Mouse (Mus musculus) midbrain, embryonic 12.5 days (tissue): ENCODE data around the gene Gemin7. TPM values are rescaled to one million over a fixed set of nuclear protein-coding genes. Genes with fewer than 3 reads are reported as not detected.

Experiments used
- ATAC-seq: fragments of 200-750 bp; cut with Nextera tagmentation; 2 replicates; pipeline ENCODE4 v1.8.0; 2017; ENCODE audit warnings: low read depth, moderate TSS enrichment, moderate library complexity; ENCODE audit not compliant: low FRiP score
- H3K27ac ChIP-seq: fragments of 300-500 bp; sonication (generic); replicated peaks from 2 replicates; pipeline ENCODE4 v1.5.1; 2016; ENCODE audit warnings: mild to moderate bottlenecking
- H3K27me3 ChIP-seq: fragments of 300-500 bp; sonication (generic); 2 replicates; pipeline ENCODE4 v1.6.1; 2016; ENCODE audit warnings: mild to moderate bottlenecking
- H3K36me3 ChIP-seq: fragments of 300-500 bp; sonication (generic); 2 replicates; pipeline ENCODE4 v1.6.1; 2016
- H3K4me1 ChIP-seq: fragments of 300-500 bp; sonication (generic); 2 replicates; pipeline ENCODE4 v1.6.1; 2016
- H3K4me2 ChIP-seq: fragments of 300-500 bp; sonication (generic); replicated peaks from 2 replicates; pipeline ENCODE4 v1.6.1; 2016; ENCODE audit warnings: mild to moderate bottlenecking, moderate library complexity
- H3K4me3 ChIP-seq: fragments of 300-500 bp; sonication (generic); 2 replicates; pipeline ENCODE4 v1.5.1; 2016; ENCODE audit warnings: mild to moderate bottlenecking
- H3K9ac ChIP-seq: fragments of 300-500 bp; sonication (generic); replicated peaks from 2 replicates; pipeline ENCODE4 v1.6.1; 2016; ENCODE audit warnings: mild to moderate bottlenecking, moderate library complexity
- H3K9me3 ChIP-seq: fragments of 300-500 bp; sonication (generic); 2 replicates; pipeline ENCODE4 v1.6.1; 2016; ENCODE audit warnings: mild to moderate bottlenecking
- WGBS: fragments of 180-500 bp; shearing (Covaris S2); methylation state at CpG from one replicate; pipeline ENCODE4 v1.1.7; 2016; 5-methylcytosine and 5-hydroxymethylcytosine counted together
- polyA plus RNA-seq: library from polyadenylated mRNA; unstranded; fragments of >200 nt; fragmentation: Nextera tagmentation; extraction: Ambion mirVana; gene quantifications from 2 replicates; pipeline ENCODE4 v1.2.1, GENCODE M21; 2016

Gene Gemin7
- polyA plus RNA-seq, 1 experiment from 2014 or later, result 132 TPM

DNA sequence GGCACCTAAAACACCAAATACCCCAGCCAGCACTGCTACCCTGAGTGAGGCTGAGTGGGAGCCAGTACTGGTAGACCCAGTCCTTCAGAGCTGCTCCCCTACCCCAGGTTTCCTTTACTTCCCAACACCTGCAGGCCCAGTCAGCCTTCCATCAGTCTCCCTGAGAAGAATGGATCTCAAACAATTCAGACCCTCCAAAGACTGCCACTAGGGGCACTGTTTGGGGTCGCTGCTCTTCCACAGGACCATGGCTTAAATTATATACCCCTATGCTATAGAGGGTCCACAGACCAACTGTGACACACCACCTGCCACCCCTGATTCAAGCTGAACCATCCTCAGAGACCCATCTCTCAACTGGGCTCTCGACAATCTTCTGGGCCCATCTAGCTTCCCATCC lies 18.4 kb downstream of the Gemin7 start:
- Histone ChIP-seq H3K4me1 (peaks cover 49% of the 10 kb centered on the region), H3K4me2 (peak overlapping the region; percentile 99), H3K36me3 (peaks cover 33% of the 10 kb centered on the region), H3K9me3 (no peaks in the 10 kb centered on the region), H3K27ac (no peak overlapping the region), H3K4me3 (0 out of 2 replicates have a peak overlapping the region, but pooled peaks have one; percentile 5), H3K9ac (no peak overlapping the region), H3K27me3 (no peaks in the 10 kb centered on the region)
- ATAC-seq, result no peak
- 52% methylated on average over 2 of the region's 2 CpGs for WGBS

DNA sequence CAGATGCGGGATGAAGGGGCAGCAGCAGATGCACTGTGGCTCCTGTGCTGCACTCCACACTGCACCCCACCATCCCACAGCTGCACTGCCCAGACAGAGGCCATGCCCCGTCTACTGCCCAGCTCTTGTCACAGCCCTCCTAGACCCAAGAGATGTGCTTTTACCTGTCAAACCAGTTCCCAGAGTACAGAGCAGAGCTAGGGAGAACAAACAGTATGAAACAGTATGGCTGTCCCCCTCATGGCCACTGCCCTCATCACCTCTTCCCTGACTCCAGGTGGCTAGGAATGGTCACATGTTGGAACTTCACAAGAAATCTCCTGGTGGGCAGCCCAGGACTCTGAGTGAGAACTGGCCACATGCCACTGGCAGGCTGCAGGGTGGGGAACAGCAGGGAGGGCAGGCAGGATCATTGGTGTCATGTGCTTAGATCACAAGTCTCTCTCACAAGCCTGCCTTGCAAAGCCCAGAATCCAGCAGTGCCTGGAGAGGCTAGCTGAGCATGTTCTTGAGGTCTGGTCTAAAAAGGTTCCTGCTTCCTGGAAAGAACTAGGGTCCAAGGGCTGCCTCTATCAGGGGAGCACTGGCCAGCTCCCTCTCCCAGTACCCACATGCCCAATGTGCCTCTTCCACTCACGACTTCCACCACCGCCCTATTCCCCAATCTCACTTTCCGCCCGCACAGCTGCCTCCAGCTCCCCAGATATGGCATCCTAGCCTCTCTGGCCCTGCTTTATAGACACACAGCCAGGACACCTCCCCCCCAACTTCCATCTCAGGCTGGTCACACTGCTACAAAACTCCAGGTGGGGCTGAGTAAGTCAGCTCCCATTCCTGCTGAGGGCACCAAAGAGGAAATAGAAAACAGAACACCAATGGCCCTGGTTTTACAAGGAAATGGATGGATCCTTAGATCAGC lies 19.2 kb downstream of the Gemin7 start:
- Histone ChIP-seq H3K36me3 (peaks cover 38% of the 10 kb centered on the region), H3K27me3 (no peaks in the 10 kb centered on the region), H3K27ac (no peak overlapping the region), H3K4me1 (peaks cover 43% of the 10 kb centered on the region), H3K9ac (no peak overlapping the region), H3K4me3 (0 out of 2 replicates have a peak overlapping the region, but pooled peaks have one; percentile 5), H3K4me2 (peak overlapping the region; percentile 99; the same call in 1 of the 2 replicates), H3K9me3 (no peaks in the 10 kb centered on the region)
- 96% methylated on average over 6 of the region's 6 CpGs for WGBS
- no peak for ATAC-seq

DNA sequence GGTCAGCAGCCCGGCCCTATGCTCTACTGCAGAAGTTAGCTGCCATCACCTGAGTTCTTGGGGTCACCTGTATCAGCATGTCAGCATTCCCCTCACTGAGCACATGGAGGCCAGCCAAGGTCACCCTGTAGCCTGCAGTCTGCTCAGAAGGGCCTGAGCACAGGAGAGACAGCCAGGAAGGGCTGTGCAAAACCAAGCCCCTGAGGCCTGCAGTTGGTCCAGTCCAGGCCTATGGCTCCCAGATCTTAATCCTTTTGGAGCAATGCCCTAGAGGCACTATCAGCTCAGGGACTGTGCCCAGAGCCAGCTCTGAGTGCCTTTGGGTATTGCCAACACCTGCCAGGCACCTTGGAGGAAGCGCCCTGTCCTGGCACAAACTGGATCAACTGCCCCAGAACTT lies 20.3 kb downstream of the Gemin7 start:
- no peaks in the 10 kb centered on the region for H3K9me3 ChIP-seq
- no peak overlapping the region for H3K9ac ChIP-seq
- H3K27me3 ChIP-seq, result no peaks in the 10 kb centered on the region
- peaks cover 44% of the 10 kb centered on the region for H3K36me3 ChIP-seq
- no peak overlapping the region for H3K27ac ChIP-seq
- peaks cover 37% of the 10 kb centered on the region for H3K4me1 ChIP-seq
- no peak overlapping the region for H3K4me2 ChIP-seq
- no peak for ATAC-seq
- WGBS, result 91% methylated on average over 2 of the region's 2 CpGs
- no peak overlapping the region for H3K4me3 ChIP-seq

DNA sequence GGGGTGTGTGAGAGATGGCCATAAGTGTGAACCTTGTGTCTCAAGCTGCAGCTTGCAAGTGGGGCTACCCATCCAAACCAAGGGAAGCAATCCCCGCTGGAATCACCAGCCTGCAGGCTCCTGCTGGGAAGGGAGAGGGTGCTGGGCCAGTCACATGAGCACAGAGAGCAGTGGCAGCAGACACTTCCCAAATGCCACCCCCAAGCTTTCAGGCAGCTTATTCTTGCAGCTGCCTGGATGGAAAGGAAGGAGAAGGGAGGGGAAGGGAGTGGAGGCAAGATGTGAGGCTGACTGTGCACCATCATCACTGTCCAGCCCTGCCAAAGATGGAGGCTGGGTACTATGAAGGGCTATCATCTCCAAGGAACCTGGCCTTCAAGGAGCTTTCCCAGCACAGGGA lies 23.2 kb downstream of the Gemin7 start:
- Histone ChIP-seq H3K4me1 (peaks cover 15% of the 10 kb centered on the region), H3K4me2 (no peak overlapping the region), H3K36me3 (peaks cover 44% of the 10 kb centered on the region), H3K9me3 (no peaks in the 10 kb centered on the region), H3K27me3 (no peaks in the 10 kb centered on the region), H3K9ac (no peak overlapping the region), H3K4me3 (no peak overlapping the region), H3K27ac (no peak overlapping the region)
- WGBS, result 84% methylated on average over 1 of the region's 1 CpGs
- no peak for ATAC-seq

DNA sequence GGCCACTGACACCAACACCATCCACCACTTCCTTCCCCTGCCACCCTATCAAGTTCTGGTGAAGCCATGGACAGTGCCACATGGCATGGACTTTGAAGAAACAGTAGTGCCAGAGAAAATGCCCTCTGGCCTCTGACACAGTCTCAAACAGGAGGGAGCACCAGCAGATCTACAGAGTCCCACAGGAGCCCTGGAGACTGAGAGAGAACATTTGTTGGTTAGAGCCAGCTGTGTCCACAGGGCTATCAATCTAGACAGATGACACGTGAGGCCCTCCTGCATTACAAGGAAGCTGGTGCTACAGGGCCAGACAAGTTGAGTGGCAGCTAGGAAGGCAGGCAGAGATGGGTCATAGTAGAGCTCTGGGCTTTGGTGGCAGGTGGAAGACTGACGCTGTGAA lies 25.0 kb downstream of the Gemin7 start:
- H3K27me3 ChIP-seq, result no peaks in the 10 kb centered on the region
- peaks cover 33% of the 10 kb centered on the region for H3K36me3 ChIP-seq
- no peak overlapping the region for H3K4me2 ChIP-seq
- ATAC-seq, result no peak
- no peak overlapping the region for H3K27ac ChIP-seq
- no peak overlapping the region for H3K9ac ChIP-seq
- no peak overlapping the region for H3K4me3 ChIP-seq
- 89% methylated on average over 2 of the region's 2 CpGs for WGBS
- H3K4me1 ChIP-seq, result no peaks in the 10 kb centered on the region
- H3K9me3 ChIP-seq, result no peaks in the 10 kb centered on the region

DNA sequence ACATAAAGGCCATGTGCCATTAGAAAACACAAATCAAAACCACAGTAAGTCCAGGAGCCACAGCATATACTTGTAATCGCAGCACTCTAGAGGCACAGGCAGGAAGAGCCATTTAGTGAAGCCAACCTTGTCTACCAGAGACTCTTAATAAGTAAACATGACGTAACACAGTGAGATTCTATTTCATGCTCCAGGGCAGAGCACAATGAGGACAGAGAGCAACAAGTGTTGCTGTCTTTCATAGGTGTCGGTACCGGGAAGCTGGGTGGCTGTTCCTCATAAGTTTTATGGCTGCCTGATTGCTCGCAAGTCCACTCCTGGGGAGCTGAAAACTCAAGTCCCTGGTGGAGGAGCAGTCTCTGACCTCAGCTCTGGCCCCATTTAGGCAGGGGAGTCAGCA lies 25.8 kb downstream of the Gemin7 start:
- Histone ChIP-seq H3K36me3 (peaks cover 33% of the 10 kb centered on the region), H3K27ac (no peak overlapping the region), H3K4me1 (no peaks in the 10 kb centered on the region), H3K4me3 (no peak overlapping the region), H3K9ac (no peak overlapping the region), H3K27me3 (no peaks in the 10 kb centered on the region), H3K9me3 (no peaks in the 10 kb centered on the region), H3K4me2 (no peak overlapping the region)
- WGBS, result 93% methylated on average over 5 of the region's 5 CpGs
- no peak for ATAC-seq

DNA sequence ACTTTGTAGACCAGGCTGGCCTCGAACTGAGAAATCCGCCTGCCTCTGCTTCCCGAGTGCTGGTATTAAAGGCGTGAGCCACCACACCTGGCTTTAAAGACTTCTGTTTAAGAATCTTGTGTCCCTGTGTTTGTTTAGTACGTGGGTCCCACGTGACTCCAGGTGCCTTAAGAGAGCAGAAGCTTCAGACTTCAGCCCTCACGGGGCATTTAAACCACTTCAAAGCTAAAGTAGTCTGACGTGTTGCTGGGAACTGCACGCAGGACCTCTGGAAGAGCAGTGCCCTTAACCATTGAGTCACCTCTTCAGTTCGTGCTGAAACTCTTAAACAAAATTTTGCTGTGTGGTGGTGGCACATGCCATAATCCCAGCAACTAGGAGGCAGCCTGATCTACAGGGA lies 28.0 kb downstream of the Gemin7 start:
- no peak overlapping the region for H3K27ac ChIP-seq
- no peaks in the 10 kb centered on the region for H3K27me3 ChIP-seq
- no peak for ATAC-seq
- H3K4me2 ChIP-seq, result no peak overlapping the region
- peaks cover 17% of the 10 kb centered on the region for H3K36me3 ChIP-seq
- H3K4me1 ChIP-seq, result no peaks in the 10 kb centered on the region
- H3K9me3 ChIP-seq, result no peaks in the 10 kb centered on the region
- 92% methylated on average over 10 of the region's 10 CpGs for WGBS
- no peak overlapping the region for H3K9ac ChIP-seq
- no peak overlapping the region for H3K4me3 ChIP-seq

DNA sequence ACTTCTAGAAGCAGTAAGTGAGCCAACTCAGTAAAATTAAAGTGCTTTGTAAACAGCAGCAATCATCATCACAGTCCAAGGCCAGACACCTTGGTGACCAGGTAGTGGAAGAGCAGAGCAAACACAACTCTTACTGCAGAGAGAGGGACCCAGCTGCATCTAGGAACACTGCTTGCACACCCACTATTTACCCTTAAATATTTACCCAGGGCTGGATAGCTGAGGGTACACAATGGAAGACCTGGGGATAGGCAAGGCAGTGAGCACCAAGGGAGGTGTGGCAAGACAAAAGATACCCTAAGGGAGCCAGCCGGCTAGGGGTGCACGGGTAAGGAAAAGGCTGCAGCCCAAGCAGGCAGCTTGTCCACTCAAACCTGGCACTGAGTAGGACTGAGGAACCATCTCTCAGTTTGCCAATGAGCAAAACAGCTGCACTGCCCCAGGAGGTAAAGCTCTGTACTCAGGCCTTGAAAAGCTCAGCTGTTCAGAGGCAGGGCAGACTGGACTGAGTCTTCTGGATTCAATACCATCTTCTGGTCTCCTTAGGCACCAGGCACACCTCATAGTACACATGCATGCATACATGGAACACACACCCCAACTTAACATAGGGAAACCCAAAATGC lies 29.9 kb downstream of the Gemin7 start:
- Histone ChIP-seq H3K36me3 (no peaks in the 10 kb centered on the region), H3K27ac (no peak overlapping the region), H3K4me2 (no peak overlapping the region), H3K4me3 (no peak overlapping the region), H3K9me3 (no peaks in the 10 kb centered on the region), H3K9ac (no peak overlapping the region), H3K27me3 (no peaks in the 10 kb centered on the region), H3K4me1 (peaks cover 3% of the 10 kb centered on the region)
- no peak for ATAC-seq
- 73% methylated on average over 2 of the region's 2 CpGs for WGBS

DNA sequence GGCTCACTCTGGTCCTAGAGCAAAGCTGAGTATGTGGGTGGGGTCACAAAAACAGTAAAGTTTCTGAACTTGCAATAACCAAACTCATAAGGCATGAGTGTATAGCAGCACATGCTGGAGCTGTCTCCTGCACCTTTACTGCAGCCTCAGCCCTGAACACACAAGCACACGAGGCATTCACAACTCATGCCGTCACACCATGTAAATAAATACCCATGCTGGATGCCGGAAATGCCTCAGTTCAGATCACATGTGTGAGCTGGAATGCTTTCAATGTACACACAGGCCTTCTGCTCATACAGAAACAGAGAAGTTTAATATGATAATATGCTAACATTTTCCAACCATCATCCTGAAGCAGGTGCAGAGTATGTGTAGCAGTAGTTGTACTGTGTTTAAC lies 31.4 kb downstream of the Gemin7 start:
- Histone ChIP-seq H3K4me2 (no peak overlapping the region), H3K27me3 (no peaks in the 10 kb centered on the region), H3K9me3 (no peaks in the 10 kb centered on the region), H3K27ac (peak overlapping the region; percentile 15; the same call in 1 of the 2 replicates), H3K36me3 (no peaks in the 10 kb centered on the region), H3K4me3 (no peak overlapping the region), H3K9ac (no peak overlapping the region), H3K4me1 (peaks cover 13% of the 10 kb centered on the region)
- ATAC-seq, result no peak
- WGBS, result 85% methylated on average over 3 of the region's 3 CpGs

DNA sequence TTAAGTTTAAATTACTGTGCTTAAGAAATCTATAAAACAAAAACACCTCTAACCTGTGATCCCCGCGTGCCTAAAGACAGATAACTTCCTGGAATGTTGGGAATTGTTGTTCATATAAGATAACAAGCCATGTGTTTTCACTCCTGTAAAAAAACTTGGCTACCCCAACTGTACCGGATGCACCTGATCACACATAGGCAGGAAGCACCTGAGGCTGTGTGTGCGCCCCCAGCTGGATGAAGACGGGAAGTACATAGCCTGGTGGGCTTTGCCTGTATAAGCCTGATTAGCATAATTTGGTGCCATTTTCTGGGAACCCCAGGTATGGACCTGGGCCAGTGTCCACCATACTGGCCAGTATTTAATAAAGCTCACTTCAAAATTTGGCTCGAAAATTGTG lies 33.8 kb downstream of the Gemin7 start:
- H3K9ac ChIP-seq, result no peak overlapping the region
- no peak overlapping the region for H3K27ac ChIP-seq
- H3K4me3 ChIP-seq, result no peak overlapping the region
- no peaks in the 10 kb centered on the region for H3K36me3 ChIP-seq
- H3K9me3 ChIP-seq, result no peaks in the 10 kb centered on the region
- no peak overlapping the region for H3K4me2 ChIP-seq
- H3K4me1 ChIP-seq, result peaks cover 13% of the 10 kb centered on the region
- H3K27me3 ChIP-seq, result no peaks in the 10 kb centered on the region
- ATAC-seq, result no peak
- WGBS, result 63% methylated on average over 6 of the region's 6 CpGs

DNA sequence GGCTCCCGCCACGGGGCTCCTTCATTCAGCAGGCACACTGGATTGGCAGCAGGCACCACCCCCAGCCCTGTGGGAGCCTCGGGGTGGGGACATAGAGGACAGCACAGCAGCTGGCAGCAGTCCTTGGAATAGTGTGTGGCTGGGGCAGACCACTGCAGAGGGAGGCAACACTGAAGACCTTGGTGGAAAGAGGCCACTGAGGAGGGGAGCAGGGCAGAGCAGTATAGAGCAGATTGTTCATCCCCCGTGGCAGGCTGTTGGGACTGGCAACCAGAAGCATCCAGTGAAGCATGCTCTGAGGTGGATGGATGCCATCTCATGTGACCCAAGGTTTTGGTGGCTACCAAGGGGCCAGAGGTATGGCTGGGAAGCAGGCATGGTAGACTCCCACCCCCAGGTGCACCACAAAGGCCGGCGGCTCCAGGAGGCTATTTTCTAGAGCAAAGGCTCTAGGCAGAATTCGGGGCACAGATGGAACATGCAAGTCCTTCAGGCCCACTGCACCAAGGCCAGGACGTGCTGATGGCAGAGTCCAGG lies 35.2 kb downstream of the Gemin7 start:
- Histone ChIP-seq H3K27ac (0 out of 2 replicates have a peak overlapping the region, but pooled peaks have one; percentile 39), H3K4me2 (no peak overlapping the region; the same call in 1 of the 2 replicates)
- 70% methylated on average over 8 of the region's 8 CpGs for WGBS

DNA sequence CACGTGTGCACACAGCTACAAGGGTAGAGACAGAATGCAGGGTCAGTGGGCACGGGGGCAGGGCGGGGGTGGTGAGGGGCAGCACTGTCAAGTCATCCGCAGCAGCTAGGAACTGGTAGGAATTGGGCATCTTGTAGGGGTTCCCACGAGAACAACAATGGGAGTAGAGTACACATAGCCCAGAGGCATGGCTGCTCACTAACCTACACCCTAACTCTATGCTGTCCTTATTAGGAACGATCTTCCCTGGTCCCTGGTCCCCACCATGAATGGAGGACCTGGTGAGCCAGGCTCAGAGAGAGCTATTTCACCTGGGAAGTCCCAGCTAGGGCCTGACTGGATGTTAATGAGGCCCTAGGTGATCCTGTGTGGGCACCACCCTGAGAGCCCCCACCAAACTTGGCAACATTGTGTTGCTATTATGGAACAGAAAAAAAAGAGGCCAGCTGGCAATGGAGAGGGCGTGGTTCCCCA lies 35.7 kb downstream of the Gemin7 start:
- Histone ChIP-seq H3K27ac (0 out of 2 replicates have a peak overlapping the region, but pooled peaks have one; percentile 39), H3K4me2 (no peak overlapping the region), H3K4me3 (no peak overlapping the region), H3K9ac (no peak overlapping the region), H3K36me3 (no peaks in the 10 kb centered on the region), H3K9me3 (no peaks in the 10 kb centered on the region), H3K27me3 (no peaks in the 10 kb centered on the region), H3K4me1 (peaks cover 16% of the 10 kb centered on the region)
- no peak; the same call in 1 of the 2 replicates for ATAC-seq
- 88% methylated on average over 7 of the region's 7 CpGs for WGBS

More for the DNA sequence above, 35.2 kb downstream of the Gemin7 start:
- H3K27me3 ChIP-seq, result no peaks in the 10 kb centered on the region
- H3K9me3 ChIP-seq, result no peaks in the 10 kb centered on the region
- H3K4me3 ChIP-seq, result no peak overlapping the region
- peaks cover 16% of the 10 kb centered on the region for H3K4me1 ChIP-seq
- peak; percentile 79 for ATAC-seq
- no peaks in the 10 kb centered on the region for H3K36me3 ChIP-seq
- H3K9ac ChIP-seq, result no peak overlapping the region
